In the genomic region with DNA sequence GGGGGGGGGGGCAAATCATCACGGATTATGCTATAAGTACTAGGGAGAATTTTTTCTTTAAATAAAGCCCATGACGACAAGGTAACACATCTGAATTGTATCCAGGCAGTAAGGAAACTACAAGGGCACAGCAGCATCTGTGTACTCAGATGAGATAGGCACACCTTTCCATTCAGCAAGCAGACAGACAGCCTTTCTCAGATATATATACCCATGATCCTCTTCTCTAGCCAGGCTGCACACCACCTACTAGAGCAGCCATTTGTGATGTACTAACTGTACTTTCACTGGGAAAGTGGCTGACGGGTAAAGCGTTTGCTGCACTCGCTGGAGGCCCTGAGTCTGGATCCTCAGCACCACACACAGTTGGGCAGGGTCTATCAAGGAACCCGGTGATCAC, we compare ENCODE assay signal across 9 mouse cellular contexts. TPM values are rescaled to one million over a fixed set of nuclear protein-coding genes. Genes with fewer than 3 reads are reported as not detected.
A peak's percentile ranks its signal among the peaks of the same experiment; 100 is the strongest.
DNase-seq lines count a peak whose midpoint lies in the region; ATAC-seq and TF ChIP-seq lines count a peak whose summit lies in the region.
"Had no signal": no experiment of that assay in that cellular context is flagged by ENCODE, and none has a peak within 500 bp of the region (broad histone marks: within the 10 kb centered on the region; RNA-seq: fewer than 3 reads in every experiment).

No protein-coding gene starts in this region.

- H3K27me3 ChIP-seq in lung, embryonic 14.5 days (ENCODE audit: insufficient read depth, low read length): no peaks in the 10 kb centered on the region
- H3K27me3 ChIP-seq in forebrain, embryonic 16.5 days (replicated peaks; ENCODE audit: control insufficient read depth, insufficient read depth, low read length): no peaks in the 10 kb centered on the region
- no peaks in the 10 kb centered on the region for H3K27me3 ChIP-seq in liver, embryonic 11.5 days (replicated peaks; ENCODE audit: control insufficient read depth, insufficient read depth, low read length)
- no peaks in the 10 kb centered on the region for H3K27me3 ChIP-seq in stomach, embryonic 16.5 days (ENCODE audit: control insufficient read depth, insufficient read depth, low read length)

- no peak overlapping the region for H3K27ac ChIP-seq in lung, embryonic 14.5 days (ENCODE audit: low read depth)
- H3K27ac ChIP-seq in forebrain, embryonic 16.5 days (ENCODE audit: low read length): no peak overlapping the region
- H3K27ac ChIP-seq in liver, embryonic 11.5 days (ENCODE audit: low read depth, low read length): no peak overlapping the region
- H3K27ac ChIP-seq in stomach, embryonic 16.5 days (ENCODE audit: low read length): no peak overlapping the region

- DNase-seq in lung, embryonic 14.5 days: no peak
- no peak for DNase-seq in lung, postnatal 14 days
- no peak for DNase-seq in liver, embryonic 11.5 days (ENCODE audit: low spot score)
- no peak for DNase-seq in spleen, postnatal 14 days (ENCODE audit: low spot score in 2 of 2)
- no peak for DNase-seq in thymus, postnatal 14 days

- H3K4me2 ChIP-seq in lung, embryonic 14.5 days: peak overlapping the region; percentile 53; the same call in 1 of the 2 replicates
- H3K4me2 ChIP-seq in forebrain, embryonic 16.5 days (ENCODE audit: low read length): peak overlapping the region; percentile 32
- H3K4me2 ChIP-seq in liver, embryonic 11.5 days: peak overlapping the region; percentile 47
- H3K4me2 ChIP-seq in stomach, embryonic 16.5 days (ENCODE audit: low read depth, low read length): peak overlapping the region; percentile 44; the same call in 1 of the 2 replicates

- H3K4me1 ChIP-seq in lung, embryonic 14.5 days (ENCODE audit: insufficient read depth): no peaks in the 10 kb centered on the region
- peaks cover 5% of the 10 kb centered on the region; the same call in 1 of the 2 replicates for H3K4me1 ChIP-seq in forebrain, embryonic 16.5 days (replicated peaks; ENCODE audit: control insufficient read depth, insufficient read depth, low read length)
- no peaks in the 10 kb centered on the region; the same call in 1 of the 2 replicates for H3K4me1 ChIP-seq in liver, embryonic 11.5 days (replicated peaks; ENCODE audit: control insufficient read depth, insufficient read depth, low read length)
- peaks cover 12% of the 10 kb centered on the region; the same call in 1 of the 2 replicates for H3K4me1 ChIP-seq in stomach, embryonic 16.5 days (ENCODE audit: control insufficient read depth, insufficient read depth, low read length)

- no peak for TF ChIP-seq CTCF in lung, embryonic 14.5 days (IDR thresholded peaks at IDR 0.05; ENCODE audit: low read depth)

- H3K4me3 ChIP-seq in lung, embryonic 14.5 days (ENCODE audit: low read depth, low read length): no peak overlapping the region
- no peak overlapping the region for H3K4me3 ChIP-seq in forebrain, embryonic 16.5 days (replicated peaks; ENCODE audit: low read length)
- H3K4me3 ChIP-seq in liver, embryonic 11.5 days (ENCODE audit: low read depth, low read length): no peak overlapping the region
- H3K4me3 ChIP-seq in stomach, embryonic 16.5 days (replicated peaks; ENCODE audit: low read length): no peak overlapping the region

- no peaks in the 10 kb centered on the region for H3K36me3 ChIP-seq in lung, embryonic 14.5 days (ENCODE audit: insufficient read depth)
- H3K36me3 ChIP-seq in forebrain, embryonic 16.5 days (ENCODE audit: control insufficient read depth, insufficient read depth): no peaks in the 10 kb centered on the region
- no peaks in the 10 kb centered on the region for H3K36me3 ChIP-seq in liver, embryonic 11.5 days (ENCODE audit: control insufficient read depth, insufficient read depth, low read length)
- no peaks in the 10 kb centered on the region for H3K36me3 ChIP-seq in stomach, embryonic 16.5 days (ENCODE audit: control insufficient read depth, insufficient read depth, low read length)
- H3K36me3 ChIP-seq: G1E had no signal

- no peak overlapping the region for H3K9ac ChIP-seq in lung, embryonic 14.5 days
- no peak overlapping the region for H3K9ac ChIP-seq in forebrain, embryonic 16.5 days (replicated peaks; ENCODE audit: low read depth, low read length)
- no peak overlapping the region for H3K9ac ChIP-seq in liver, embryonic 11.5 days (ENCODE audit: low read depth, low read length)
- H3K9ac ChIP-seq in stomach, embryonic 16.5 days (ENCODE audit: low read length): no peak overlapping the region

- peak; percentile 7; the same call in 1 of the 2 replicates for ATAC-seq in lung, embryonic 14.5 days (ENCODE audit: insufficient read depth)
- 0 out of 2 replicates have a peak, but pooled peaks have one; percentile 18 for ATAC-seq in forebrain, embryonic 16.5 days
- no peak for ATAC-seq in liver, embryonic 11.5 days (replicated peaks; ENCODE audit: low FRiP score)
- peak; percentile 24; the same call in 1 of the 2 replicates for ATAC-seq in stomach, embryonic 16.5 days (ENCODE audit: insufficient read depth, low FRiP score)
- ATAC-seq: inflammation-experienced regulatory T-cells, adult 6 months had no signal

- 40% methylated on average over 6 of the region's 6 CpGs for WGBS in lung, embryonic 14.5 days
- WGBS in forebrain, embryonic 16.5 days: 60% methylated on average over 5 of the region's 6 CpGs
- 58% methylated on average over 6 of the region's 6 CpGs for WGBS in liver, embryonic 11.5 days
- WGBS in stomach, embryonic 16.5 days: 50% methylated on average over 6 of the region's 6 CpGs

- no peaks in the 10 kb centered on the region for H3K9me3 ChIP-seq in lung, embryonic 14.5 days (ENCODE audit: low read depth, low read length)
- no peaks in the 10 kb centered on the region for H3K9me3 ChIP-seq in forebrain, embryonic 16.5 days (ENCODE audit: control insufficient read depth, low read length)
- no peaks in the 10 kb centered on the region for H3K9me3 ChIP-seq in liver, embryonic 11.5 days (ENCODE audit: control insufficient read depth, low read length)
- no peaks in the 10 kb centered on the region for H3K9me3 ChIP-seq in stomach, embryonic 16.5 days (replicated peaks; ENCODE audit: control insufficient read depth, low read length)
- H3K9me3 ChIP-seq: G1E had no signal

RNA-seq across cellular contexts. Expression of gene Mreg, which starts 28.6 kb away (rescaled TPM):
- polyA plus RNA-seq in lung, embryonic 14.5 days (2014; fragmentation: Nextera tagmentation; extraction: Ambion mirVana): 1.5 and 1.8 TPM in 2 replicates
- 0.96 and 1.0 TPM in 2 replicates for polyA plus RNA-seq in forebrain, embryonic 16.5 days (2015; fragmentation: Nextera tagmentation; extraction: Ambion mirVana)
- polyA plus RNA-seq in liver, embryonic 11.5 days (2014; fragmentation: Nextera tagmentation; extraction: Ambion mirVana): 6.8 and 7.1 TPM in 2 replicates
- 12.4 and 14.4 TPM in 2 replicates for polyA plus RNA-seq in stomach, embryonic 16.5 days (2015; fragmentation: Nextera tagmentation; extraction: Ambion mirVana)
- polyA plus RNA-seq: G1E had no signal
